Mouse (Mus musculus) embryonic fibroblast, embryonic 13.5 days (primary cell): ENCODE measurements at regions not wholly inside any gene's neighbourhood (a gene's known extent, or its start where the extent isn't known, plus 50 kb on each side); places are given as distances from the start of the nearest gene placed in this dataset.

Source experiments
- CTCF ChIP-seq: IDR thresholded peaks from 2 replicates; pipeline ENCODE4 v1.5.1; 2011; ENCODE audit warnings: mild to moderate bottlenecking, control low read depth, low read length, moderate library complexity, borderline replicate concordance; ENCODE audit not compliant: insufficient read depth
- POLR2A ChIP-seq: IDR thresholded peaks from 2 replicates; pipeline ENCODE4 v1.6.1; 2011; ENCODE audit warnings: low read depth, mild to moderate bottlenecking, control low read depth, low read length, moderate library complexity

GRCm38 (mm10) chr2:115338178-115338577 is 243.3 kb upstream of the BC052040 start:
- TF ChIP-seq CTCF, result no peak
- no peak for TF ChIP-seq POLR2A
